Mouse (Mus musculus): ENCODE data around the gene Baz1a. TPM values are rescaled to one million over a fixed set of nuclear protein-coding genes. Genes with fewer than 3 reads are reported as not detected.

Baz1a gene
- polyA plus RNA-seq, 1 experiment from 2014 or later = 19.4 TPM

GRCm38 (mm10) chr12:54879630-54880029 is 134.5 kb downstream of the Baz1a start:
- H3K36me3 ChIP-seq (ENCODE audit: control insufficient read depth, insufficient read depth, low read length) = no peaks in the 10 kb centered on the region
- H3K9ac ChIP-seq (ENCODE audit: low read depth, low read length) = no peak overlapping the region
- H3K4me3 ChIP-seq (ENCODE audit: low read length) = no peak overlapping the region
- no peak overlapping the region for H3K27ac ChIP-seq (ENCODE audit: low read length)
- no peaks in the 10 kb centered on the region for H3K27me3 ChIP-seq (replicated peaks; ENCODE audit: control insufficient read depth, insufficient read depth, low read length)
- no peak for ATAC-seq
- H3K4me2 ChIP-seq (ENCODE audit: low read depth, low read length) = no peak overlapping the region
- WGBS = 7% methylated on average over 6 of the region's 6 CpGs
- H3K4me1 ChIP-seq (ENCODE audit: control insufficient read depth, insufficient read depth, low read length) = no peaks in the 10 kb centered on the region
- no peaks in the 10 kb centered on the region; the same call in 1 of the 2 replicates for H3K9me3 ChIP-seq (ENCODE audit: control insufficient read depth, low read length)

GRCm38 (mm10) chr12:54879211-54879610 is 134.9 kb downstream of the Baz1a start:
- H3K4me1 ChIP-seq (ENCODE audit: control insufficient read depth, insufficient read depth, low read length) = no peaks in the 10 kb centered on the region
- no peaks in the 10 kb centered on the region for H3K36me3 ChIP-seq (ENCODE audit: control insufficient read depth, insufficient read depth, low read length)
- no peaks in the 10 kb centered on the region; the same call in 1 of the 2 replicates for H3K9me3 ChIP-seq (ENCODE audit: control insufficient read depth, low read length)
- H3K9ac ChIP-seq (ENCODE audit: low read depth, low read length) = no peak overlapping the region
- no peak overlapping the region for H3K4me3 ChIP-seq (ENCODE audit: low read length)
- no peaks in the 10 kb centered on the region for H3K27me3 ChIP-seq (replicated peaks; ENCODE audit: control insufficient read depth, insufficient read depth, low read length)
- 78% methylated on average over 5 of the region's 5 CpGs for WGBS
- H3K27ac ChIP-seq (ENCODE audit: low read length) = no peak overlapping the region
- H3K4me2 ChIP-seq (ENCODE audit: low read depth, low read length) = no peak overlapping the region
- ATAC-seq = no peak

GRCm38 (mm10) chr12:54877875-54878274 is 136.3 kb downstream of the Baz1a start:
- WGBS = 79% methylated on average over 1 of the region's 1 CpGs
- no peak for ATAC-seq
- H3K4me1 ChIP-seq (ENCODE audit: control insufficient read depth, insufficient read depth, low read length) = no peaks in the 10 kb centered on the region
- no peaks in the 10 kb centered on the region for H3K27me3 ChIP-seq (replicated peaks; ENCODE audit: control insufficient read depth, insufficient read depth, low read length)
- no peak overlapping the region for H3K27ac ChIP-seq (ENCODE audit: low read length)
- H3K4me3 ChIP-seq (ENCODE audit: low read length) = no peak overlapping the region
- no peaks in the 10 kb centered on the region for H3K36me3 ChIP-seq (ENCODE audit: control insufficient read depth, insufficient read depth, low read length)
- H3K9ac ChIP-seq (ENCODE audit: low read depth, low read length) = no peak overlapping the region
- H3K4me2 ChIP-seq (ENCODE audit: low read depth, low read length) = no peak overlapping the region
- H3K9me3 ChIP-seq (ENCODE audit: control insufficient read depth, low read length) = no peaks in the 10 kb centered on the region; the same call in 1 of the 2 replicates

GRCm38 (mm10) chr12:54876879-54877278 is 137.3 kb downstream of the Baz1a start:
- Histone ChIP-seq H3K4me1 (ENCODE audit: control insufficient read depth, insufficient read depth, low read length) (no peaks in the 10 kb centered on the region), H3K27ac (ENCODE audit: low read length) (no peak overlapping the region), H3K9me3 (ENCODE audit: control insufficient read depth, low read length) (no peaks in the 10 kb centered on the region), H3K9ac (ENCODE audit: low read depth, low read length) (no peak overlapping the region), H3K4me2 (ENCODE audit: low read depth, low read length) (no peak overlapping the region), H3K27me3 (replicated peaks; ENCODE audit: control insufficient read depth, insufficient read depth, low read length) (no peaks in the 10 kb centered on the region), H3K4me3 (ENCODE audit: low read length) (no peak overlapping the region), H3K36me3 (ENCODE audit: control insufficient read depth, insufficient read depth, low read length) (no peaks in the 10 kb centered on the region)
- WGBS = 35% methylated on average over 5 of the region's 5 CpGs
- no peak for ATAC-seq

- no peak overlapping the region for H3K4me2 ChIP-seq (ENCODE audit: low read depth, low read length)
- no peaks in the 10 kb centered on the region for H3K27me3 ChIP-seq (replicated peaks; ENCODE audit: control insufficient read depth, insufficient read depth, low read length)
- H3K36me3 ChIP-seq (ENCODE audit: control insufficient read depth, insufficient read depth, low read length) = no peaks in the 10 kb centered on the region
- no peak overlapping the region for H3K4me3 ChIP-seq (ENCODE audit: low read length)
- H3K27ac ChIP-seq (ENCODE audit: low read length) = no peak overlapping the region
- 65% methylated on average over 6 of the region's 6 CpGs for WGBS
- ATAC-seq = peak; percentile 69; the same call in 1 of the 2 replicates
- no peak overlapping the region for H3K9ac ChIP-seq (ENCODE audit: low read depth, low read length)
- H3K9me3 ChIP-seq (ENCODE audit: control insufficient read depth, low read length) = no peaks in the 10 kb centered on the region
- no peaks in the 10 kb centered on the region for H3K4me1 ChIP-seq (ENCODE audit: control insufficient read depth, insufficient read depth, low read length)
These were observed 139.4 kb downstream of the Baz1a start for GRCm38 (mm10) chr12:54874711-54875110.

- peak; percentile 94 for ATAC-seq
- under 1% methylated on average over 63 of the region's 82 CpGs for WGBS
- H3K27me3 ChIP-seq (replicated peaks; ENCODE audit: control insufficient read depth, insufficient read depth, low read length) = no peaks in the 10 kb centered on the region
- H3K4me2 ChIP-seq (ENCODE audit: low read depth, low read length) = peak within 1 kb of the TSS; percentile 69
- H3K9me3 ChIP-seq (ENCODE audit: control insufficient read depth, low read length) = peaks cover 4% of the 10 kb centered on the region; the same call in 1 of the 2 replicates
- peak within 1 kb of the TSS; percentile 99 for H3K27ac ChIP-seq (ENCODE audit: low read length)
- H3K9ac ChIP-seq (ENCODE audit: low read depth, low read length) = peak within 1 kb of the TSS; percentile 100
- H3K4me1 ChIP-seq (ENCODE audit: control insufficient read depth, insufficient read depth, low read length) = peaks cover 11% of the 10 kb centered on the region
- peak within 1 kb of the TSS; percentile 98 for H3K4me3 ChIP-seq (ENCODE audit: low read length)
- H3K36me3 ChIP-seq (ENCODE audit: control insufficient read depth, insufficient read depth, low read length) = no peaks in the 10 kb centered on the region
These were observed 151.3 kb downstream of the Baz1a start, which contains the start of gene Cfl2 for GRCm38 (mm10) chr12:54862606-54863535. Gene Cfl2 (minus strand): TSS chr12:54862877.

GRCm38 (mm10) chr12:54861991-54862605 is 152.1 kb downstream of the Baz1a start:
- peak overlapping the region; percentile 100 for H3K9ac ChIP-seq (ENCODE audit: low read depth, low read length)
- peak overlapping the region; percentile 98 for H3K4me3 ChIP-seq (ENCODE audit: low read length)
- H3K9me3 ChIP-seq (ENCODE audit: control insufficient read depth, low read length) = peaks cover 2% of the 10 kb centered on the region; the same call in 1 of the 2 replicates
- peaks cover 11% of the 10 kb centered on the region for H3K4me1 ChIP-seq (ENCODE audit: control insufficient read depth, insufficient read depth, low read length)
- no peaks in the 10 kb centered on the region for H3K36me3 ChIP-seq (ENCODE audit: control insufficient read depth, insufficient read depth, low read length)
- peak overlapping the region; percentile 69 for H3K4me2 ChIP-seq (ENCODE audit: low read depth, low read length)
- peak overlapping the region; percentile 99 for H3K27ac ChIP-seq (ENCODE audit: low read length)
- no peaks in the 10 kb centered on the region for H3K27me3 ChIP-seq (replicated peaks; ENCODE audit: control insufficient read depth, insufficient read depth, low read length)
- no peak for ATAC-seq
- under 1% methylated on average over 35 of the region's 36 CpGs for WGBS

GRCm38 (mm10) chr12:54859531-54859930 is 154.6 kb downstream of the Baz1a start:
- no peak for ATAC-seq
- Histone ChIP-seq H3K9ac (ENCODE audit: low read depth, low read length) (no peak overlapping the region), H3K9me3 (ENCODE audit: control insufficient read depth, low read length) (no peaks in the 10 kb centered on the region), H3K27ac (ENCODE audit: low read length) (no peak overlapping the region), H3K27me3 (replicated peaks; ENCODE audit: control insufficient read depth, insufficient read depth, low read length) (no peaks in the 10 kb centered on the region), H3K4me3 (ENCODE audit: low read length) (no peak overlapping the region; the same call in 1 of the 2 replicates), H3K36me3 (ENCODE audit: control insufficient read depth, insufficient read depth, low read length) (0 out of 2 replicates have a peak, but pooled peaks cover 4% of the 10 kb centered on the region), H3K4me2 (ENCODE audit: low read depth, low read length) (no peak overlapping the region), H3K4me1 (ENCODE audit: control insufficient read depth, insufficient read depth, low read length) (peaks cover 11% of the 10 kb centered on the region)
- WGBS = 28% methylated on average over 6 of the region's 6 CpGs

GRCm38 (mm10) chr12:54850551-54850950 is 163.6 kb downstream of the Baz1a start:
- H3K27me3 ChIP-seq (replicated peaks; ENCODE audit: control insufficient read depth, insufficient read depth, low read length) = no peaks in the 10 kb centered on the region
- 84% methylated on average over 2 of the region's 2 CpGs for WGBS
- H3K4me1 ChIP-seq (ENCODE audit: control insufficient read depth, insufficient read depth, low read length) = no peaks in the 10 kb centered on the region
- H3K9me3 ChIP-seq (ENCODE audit: control insufficient read depth, low read length) = no peaks in the 10 kb centered on the region
- no peak overlapping the region for H3K9ac ChIP-seq (ENCODE audit: low read depth, low read length)
- H3K36me3 ChIP-seq (ENCODE audit: control insufficient read depth, insufficient read depth, low read length) = 0 out of 2 replicates have a peak, but pooled peaks cover 4% of the 10 kb centered on the region
- no peak for ATAC-seq
- H3K4me2 ChIP-seq (ENCODE audit: low read depth, low read length) = no peak overlapping the region
- H3K27ac ChIP-seq (ENCODE audit: low read length) = no peak overlapping the region
- H3K4me3 ChIP-seq (ENCODE audit: low read length) = no peak overlapping the region
